Mouse (Mus musculus) neural tube, embryonic 13.5 days (tissue): ENCODE measurements around the gene Klk1b9. TPM values are rescaled to one million over a fixed set of nuclear protein-coding genes. Genes with fewer than 3 reads are reported as not detected.
"Not testable (repeated sequence)": the region's sequence is repeated elsewhere in the genome, so short reads cannot be mapped to it uniquely, and the experiment has no call there.

Experiments used
- ATAC-seq: fragments of 200-750 bp; cut with Nextera tagmentation; 2 replicates; pipeline ENCODE4 v1.8.0; 2017; ENCODE audit warnings: low read depth, mild to moderate bottlenecking, moderate TSS enrichment, moderate library complexity
- H3K27ac ChIP-seq: fragments of 300-500 bp; sonication (generic); replicated peaks from 2 replicates; pipeline ENCODE4 v1.5.1; 2015; ENCODE audit warnings: moderate library complexity, mild to moderate bottlenecking, inconsistent platforms
- H3K27me3 ChIP-seq: fragments of 300-500 bp; sonication (generic); 2 replicates; pipeline ENCODE4 v1.6.1; 2015; ENCODE audit warnings: mild to moderate bottlenecking, inconsistent platforms
- H3K36me3 ChIP-seq: fragments of 300-500 bp; sonication (generic); 2 replicates; pipeline ENCODE4 v1.6.1; 2015; ENCODE audit warnings: mild to moderate bottlenecking, inconsistent platforms
- H3K4me1 ChIP-seq: fragments of 300-500 bp; sonication (generic); replicated peaks from 2 replicates; pipeline ENCODE4 v1.6.1; 2015; ENCODE audit warnings: inconsistent platforms
- H3K4me2 ChIP-seq: fragments of 300-500 bp; sonication (generic); 2 replicates; pipeline ENCODE4 v1.6.1; 2015; ENCODE audit warnings: inconsistent platforms, mild to moderate bottlenecking, moderate library complexity
- H3K4me3 ChIP-seq: fragments of 300-500 bp; sonication (generic); 2 replicates; pipeline ENCODE4 v1.5.1; 2015; ENCODE audit warnings: mild to moderate bottlenecking, inconsistent platforms
- H3K9ac ChIP-seq: fragments of 300-500 bp; sonication (generic); 2 replicates; pipeline ENCODE4 v1.6.1; 2015; ENCODE audit warnings: moderate library complexity, mild to moderate bottlenecking, inconsistent platforms
- H3K9me3 ChIP-seq: fragments of 300-500 bp; sonication (generic); 2 replicates; pipeline ENCODE4 v1.6.1; 2016; ENCODE audit warnings: inconsistent platforms
- WGBS: fragments of 180-500 bp; shearing (Covaris S2); methylation state at CpG from one replicate; pipeline ENCODE4 v1.1.7; 2015; 5-methylcytosine and 5-hydroxymethylcytosine counted together
- polyA plus RNA-seq: library from polyadenylated mRNA; unstranded; fragments of >200 nt; fragmentation: Nextera tagmentation; extraction: Ambion mirVana; gene quantifications from 2 replicates; pipeline ENCODE4 v1.2.1, GENCODE M21; 2015

The Klk1b9 gene
- not detected in 2 replicates for polyA plus RNA-seq

DNA sequence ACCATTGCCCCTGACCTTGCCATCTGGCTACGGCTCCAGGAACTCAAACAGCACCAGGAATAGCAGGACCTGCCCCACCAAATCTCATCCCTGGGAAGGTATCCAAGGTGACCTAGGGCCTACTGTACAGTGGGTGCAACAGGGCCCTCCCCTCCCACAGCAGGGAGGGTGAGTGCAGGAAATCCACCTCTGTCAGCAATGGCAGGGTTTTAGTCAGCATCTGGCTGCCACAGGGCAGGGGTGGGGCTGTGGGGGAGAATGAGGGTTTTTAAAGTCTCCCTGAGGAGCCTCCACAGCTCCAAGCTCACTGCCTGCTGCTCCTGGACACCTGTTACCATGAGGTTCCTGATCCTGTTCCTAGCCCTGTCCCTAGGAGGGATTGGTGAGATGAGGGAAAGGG is at the start of gene Klk1b9:
TSS of gene Klk1b9 (plus strand) at position 301 of the 400 bp plus-strand sequence.
- not testable (repeated sequence) for H3K4me2 ChIP-seq, H3K4me1 ChIP-seq, H3K27me3 ChIP-seq, H3K36me3 ChIP-seq, ATAC-seq, H3K9me3 ChIP-seq, H3K9ac ChIP-seq, H3K27ac ChIP-seq, H3K4me3 ChIP-seq
- 69% methylated on average over 1 of the region's 1 CpGs for WGBS

DNA sequence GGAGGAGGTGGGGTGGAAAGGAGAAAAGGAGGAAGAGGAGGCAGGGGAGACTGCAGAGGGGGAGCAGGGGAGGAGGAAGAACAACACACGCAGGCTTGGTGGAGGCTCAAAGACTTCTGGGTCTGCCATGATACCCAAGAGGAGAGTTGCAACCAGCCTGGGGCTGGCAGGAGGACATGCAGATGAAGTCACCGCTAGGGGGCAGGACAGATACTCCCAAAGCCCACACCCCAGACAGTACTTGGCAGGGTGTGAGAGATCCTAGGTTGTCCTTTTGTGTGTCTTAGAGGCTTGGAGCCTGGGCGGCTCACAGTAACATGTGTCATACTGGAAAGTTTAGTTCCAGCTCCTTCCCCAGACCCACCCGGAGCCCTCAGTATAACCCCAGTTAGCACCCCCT is 47.3 kb upstream of the Klk1b9 start:
- Histone ChIP-seq H3K4me1 (no peaks in the 10 kb centered on the region), H3K4me3 (no peak overlapping the region), H3K9me3 (no peaks in the 10 kb centered on the region), H3K27me3 (no peaks in the 10 kb centered on the region), H3K36me3 (no peaks in the 10 kb centered on the region), H3K9ac (no peak overlapping the region), H3K4me2 (no peak overlapping the region), H3K27ac (no peak overlapping the region)
- WGBS: 50% methylated on average over 4 of the region's 4 CpGs
- ATAC-seq: no peak

DNA sequence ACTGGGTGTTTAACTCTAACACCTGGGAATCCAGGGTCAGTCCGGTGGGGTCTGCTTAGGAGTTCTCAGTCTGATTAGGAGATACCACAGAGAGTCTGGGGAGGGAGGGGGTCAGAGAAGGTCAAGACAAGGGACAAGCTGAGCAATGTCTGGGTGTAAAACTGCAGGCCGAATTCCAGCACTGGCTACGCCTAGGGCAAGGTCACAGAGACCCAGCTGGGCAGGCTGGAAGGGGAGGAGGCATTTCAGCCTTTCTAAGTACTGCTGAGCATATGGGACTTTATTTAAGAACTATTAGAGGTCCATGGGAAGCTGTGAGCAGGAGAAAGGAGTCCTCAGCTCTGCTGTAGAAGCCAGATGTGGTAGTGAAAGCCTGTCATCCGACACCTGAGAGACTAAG is 43.5 kb upstream of the Klk1b9 start:
- H3K27me3 ChIP-seq: no peaks in the 10 kb centered on the region
- H3K4me1 ChIP-seq: no peaks in the 10 kb centered on the region
- H3K4me2 ChIP-seq: no peak overlapping the region
- H3K9me3 ChIP-seq: no peaks in the 10 kb centered on the region
- no peak overlapping the region for H3K27ac ChIP-seq
- WGBS: 76% methylated on average over 4 of the region's 4 CpGs
- H3K4me3 ChIP-seq: no peak overlapping the region
- no peak overlapping the region for H3K9ac ChIP-seq
- no peaks in the 10 kb centered on the region for H3K36me3 ChIP-seq
- ATAC-seq: no peak

DNA sequence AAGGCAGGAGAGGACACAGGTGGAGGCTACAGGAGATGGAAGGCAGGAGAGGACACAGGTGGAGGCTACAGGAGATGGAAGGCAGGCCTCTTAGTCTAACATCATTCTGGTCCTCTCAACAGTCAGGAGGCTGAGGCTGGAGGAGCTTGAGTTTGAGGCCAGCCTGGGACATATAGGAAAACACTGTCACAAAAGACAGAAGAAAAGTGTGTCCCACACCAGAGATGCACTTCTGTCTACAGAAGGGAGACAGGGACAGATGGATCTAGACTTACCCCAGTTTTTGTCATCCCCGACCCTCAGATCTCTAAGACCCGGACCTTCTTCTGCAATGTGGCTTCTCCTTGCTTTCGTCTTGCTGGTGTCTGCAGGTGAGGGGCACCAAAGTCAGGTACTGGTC is 42.4 kb upstream of the Klk1b9 start, which contains the start of gene Klk15:
TSS of gene Klk15 (plus strand) at position 301 of the 400 bp plus-strand sequence.
- 91% methylated on average over 3 of the region's 3 CpGs for WGBS
- no peaks in the 10 kb centered on the region for H3K4me1 ChIP-seq

DNA sequence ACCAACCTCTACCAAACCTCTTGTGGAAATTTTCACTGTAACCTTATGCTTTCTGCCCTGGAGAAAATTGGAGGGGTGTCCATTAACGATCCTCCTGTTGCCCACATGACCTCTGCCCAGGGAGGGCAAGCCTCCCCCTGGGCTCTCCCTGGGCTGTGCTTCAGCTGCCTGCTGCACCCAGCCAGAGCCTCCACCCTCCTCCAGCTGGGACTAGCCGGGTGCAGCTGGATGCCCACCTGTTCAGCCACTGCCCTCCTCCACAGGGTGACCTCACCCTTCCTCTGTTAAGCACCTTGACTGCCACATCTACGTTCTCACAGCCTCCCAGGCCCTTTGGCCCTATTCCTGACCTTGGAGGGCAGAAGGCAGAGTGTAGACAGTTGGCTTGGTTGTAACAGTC is 41.1 kb upstream of the Klk1b9 start:
- 66% methylated on average over 3 of the region's 3 CpGs for WGBS
- no peak overlapping the region for H3K4me3 ChIP-seq
- H3K4me2 ChIP-seq: no peak overlapping the region
- no peaks in the 10 kb centered on the region for H3K9me3 ChIP-seq
- no peak overlapping the region for H3K9ac ChIP-seq
- no peak for ATAC-seq
- no peaks in the 10 kb centered on the region for H3K4me1 ChIP-seq
- H3K27ac ChIP-seq: no peak overlapping the region
- H3K27me3 ChIP-seq: no peaks in the 10 kb centered on the region
- no peaks in the 10 kb centered on the region for H3K36me3 ChIP-seq

More for the DNA sequence above, 42.4 kb upstream of the Klk1b9 start, which contains the start of gene Klk15:
- Histone ChIP-seq H3K36me3 (no peaks in the 10 kb centered on the region), H3K27me3 (no peaks in the 10 kb centered on the region), H3K9me3 (no peaks in the 10 kb centered on the region), H3K27ac (no peak within 1 kb of the TSS), H3K4me3 (no peak within 1 kb of the TSS), H3K4me2 (no peak within 1 kb of the TSS), H3K9ac (no peak within 1 kb of the TSS)
- no peak for ATAC-seq

DNA sequence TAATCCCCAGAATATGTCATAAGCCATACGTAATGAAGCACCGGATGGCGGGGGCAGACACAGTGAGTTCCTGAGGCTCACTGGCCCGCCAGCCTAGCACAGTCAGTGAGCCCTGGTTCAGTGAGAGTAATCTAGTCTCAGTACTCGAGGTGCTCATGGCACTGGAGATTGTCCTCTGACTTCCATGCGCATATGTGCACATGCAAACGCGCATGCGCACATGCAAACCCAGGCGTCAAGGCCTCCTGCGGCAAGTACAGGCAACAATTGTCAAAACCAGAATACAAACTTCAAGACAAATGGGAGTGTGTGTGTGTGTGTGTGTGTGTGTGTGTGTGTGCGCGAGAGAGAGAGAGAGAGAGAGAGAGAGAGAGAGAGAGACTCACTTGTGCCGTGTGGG is 39.3 kb upstream of the Klk1b9 start:
- Histone ChIP-seq H3K9me3 (no peaks in the 10 kb centered on the region), H3K27ac (no peak overlapping the region), H3K9ac (no peak overlapping the region), H3K27me3 (no peaks in the 10 kb centered on the region), H3K4me3 (no peak overlapping the region), H3K4me2 (no peak overlapping the region), H3K4me1 (no peaks in the 10 kb centered on the region), H3K36me3 (no peaks in the 10 kb centered on the region)
- 88% methylated on average over 14 of the region's 14 CpGs for WGBS
- no peak for ATAC-seq

DNA sequence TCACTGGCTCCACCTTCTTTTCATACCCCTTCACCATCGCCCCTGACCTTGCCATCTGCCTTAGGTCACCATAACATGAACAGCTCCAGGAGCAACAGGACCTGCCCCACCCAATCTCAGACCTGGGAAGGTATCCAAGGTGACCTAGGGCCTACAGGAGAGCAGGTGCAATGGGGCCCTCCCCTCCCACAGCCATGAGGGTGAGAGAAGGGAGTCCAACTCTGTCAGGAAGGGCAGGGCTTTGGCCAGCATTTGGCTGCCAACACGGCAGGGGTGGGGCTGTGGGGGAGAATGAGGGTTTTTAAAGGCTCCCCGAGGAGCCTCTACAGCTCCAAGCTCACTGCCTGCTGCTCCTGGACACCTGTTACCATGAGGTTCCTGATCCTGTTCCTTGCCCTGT is 33.6 kb upstream of the Klk1b9 start:
- H3K4me2 ChIP-seq, ATAC-seq, H3K9me3 ChIP-seq, H3K4me3 ChIP-seq, H3K9ac ChIP-seq, H3K4me1 ChIP-seq, H3K36me3 ChIP-seq, H3K27ac ChIP-seq, H3K27me3 ChIP-seq: not testable (repeated sequence)
- WGBS: 72% methylated on average over 3 of the region's 3 CpGs

DNA sequence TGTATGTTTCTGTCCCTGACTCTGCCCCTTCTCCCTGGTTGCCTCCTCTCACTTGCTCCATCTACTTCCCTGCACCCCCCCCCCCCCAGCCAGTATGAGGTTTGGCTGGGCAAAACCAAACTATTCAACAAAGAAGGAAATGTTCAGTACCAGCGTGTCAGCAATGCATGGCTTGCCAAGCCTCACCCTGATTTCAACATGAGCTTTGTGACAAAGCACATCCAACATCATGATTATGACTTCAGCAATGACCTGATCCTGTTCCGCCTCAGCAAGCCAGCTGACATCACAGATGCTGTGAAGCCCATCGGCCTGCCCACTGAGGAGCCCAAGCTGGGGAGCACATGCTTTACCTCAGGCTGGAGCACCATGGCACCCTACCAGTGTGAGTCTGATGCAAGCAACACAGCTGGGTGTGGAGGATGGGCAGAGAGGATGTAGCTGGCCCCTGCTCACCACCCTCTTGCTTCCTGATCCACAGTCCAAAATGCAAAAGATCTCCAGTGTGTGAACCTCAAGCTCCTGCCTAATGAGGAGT is 31.1 kb upstream of the Klk1b9 start:
- no peaks in the 10 kb centered on the region for H3K27me3 ChIP-seq
- WGBS: 78% methylated on average over 3 of the region's 3 CpGs
- H3K36me3 ChIP-seq: no peaks in the 10 kb centered on the region
- no peak overlapping the region for H3K4me2 ChIP-seq
- H3K27ac ChIP-seq: no peak overlapping the region
- H3K4me3 ChIP-seq: no peak overlapping the region
- no peaks in the 10 kb centered on the region for H3K9me3 ChIP-seq
- no peak overlapping the region for H3K9ac ChIP-seq
- no peaks in the 10 kb centered on the region for H3K4me1 ChIP-seq
- ATAC-seq: no peak

DNA sequence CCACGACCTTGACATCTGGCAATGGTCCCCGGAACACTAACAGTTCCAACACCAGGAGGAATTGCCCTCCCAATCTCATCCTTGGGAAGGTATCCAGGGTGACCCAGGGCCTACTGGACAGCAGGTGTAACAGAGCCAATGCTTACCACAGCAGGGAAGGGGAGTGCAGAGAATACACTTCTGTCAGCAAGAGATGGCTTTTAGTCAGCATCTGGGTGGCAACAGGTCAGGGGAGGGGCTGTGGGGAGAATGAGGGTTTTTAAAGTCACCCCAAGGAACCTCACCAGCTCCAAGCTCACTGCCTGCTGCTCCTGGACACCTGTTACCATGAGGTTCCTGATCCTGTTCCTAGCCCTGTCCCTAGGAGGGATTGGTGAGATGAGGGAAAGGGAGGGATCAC is 25.5 kb upstream of the Klk1b9 start, which contains the start of gene Klk1b8:
TSS of gene Klk1b8 (plus strand) at position 301 of the 400 bp plus-strand sequence.
- H3K4me1 ChIP-seq: no peaks in the 10 kb centered on the region
- H3K4me2 ChIP-seq: no peak within 1 kb of the TSS
- ATAC-seq: no peak
- 82% methylated on average over 2 of the region's 2 CpGs for WGBS
- no peaks in the 10 kb centered on the region for H3K9me3 ChIP-seq
- H3K27ac ChIP-seq: no peak within 1 kb of the TSS
- no peaks in the 10 kb centered on the region for H3K27me3 ChIP-seq
- no peak within 1 kb of the TSS for H3K9ac ChIP-seq
- H3K36me3 ChIP-seq: no peaks in the 10 kb centered on the region
- no peak within 1 kb of the TSS for H3K4me3 ChIP-seq

DNA sequence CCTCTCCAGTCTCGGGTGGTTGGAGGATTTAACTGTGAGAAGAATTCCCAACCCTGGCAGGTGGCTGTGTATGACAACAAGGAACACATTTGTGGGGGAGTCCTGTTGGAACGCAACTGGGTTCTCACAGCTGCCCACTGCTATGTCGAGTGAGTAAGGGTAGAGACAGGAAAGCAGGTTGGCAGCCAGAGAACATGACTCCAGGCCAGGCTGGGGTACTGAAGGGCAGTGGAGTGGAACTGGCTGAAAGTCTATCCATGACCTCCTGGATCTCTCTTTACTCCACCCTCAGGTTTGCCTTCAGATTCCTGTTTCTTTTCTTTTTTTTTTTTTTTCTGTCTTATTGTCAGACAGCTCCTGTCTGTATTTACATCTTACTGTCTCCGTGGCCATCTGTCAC is 23.2 kb upstream of the Klk1b9 start:
- WGBS: 61% methylated on average over 4 of the region's 4 CpGs
- H3K4me2 ChIP-seq: no peak overlapping the region
- H3K36me3 ChIP-seq: no peaks in the 10 kb centered on the region
- no peaks in the 10 kb centered on the region for H3K9me3 ChIP-seq
- no peaks in the 10 kb centered on the region for H3K27me3 ChIP-seq
- H3K4me1 ChIP-seq: no peaks in the 10 kb centered on the region
- ATAC-seq: no peak
- no peak overlapping the region for H3K9ac ChIP-seq
- H3K4me3 ChIP-seq: no peak overlapping the region
- no peak overlapping the region for H3K27ac ChIP-seq

DNA sequence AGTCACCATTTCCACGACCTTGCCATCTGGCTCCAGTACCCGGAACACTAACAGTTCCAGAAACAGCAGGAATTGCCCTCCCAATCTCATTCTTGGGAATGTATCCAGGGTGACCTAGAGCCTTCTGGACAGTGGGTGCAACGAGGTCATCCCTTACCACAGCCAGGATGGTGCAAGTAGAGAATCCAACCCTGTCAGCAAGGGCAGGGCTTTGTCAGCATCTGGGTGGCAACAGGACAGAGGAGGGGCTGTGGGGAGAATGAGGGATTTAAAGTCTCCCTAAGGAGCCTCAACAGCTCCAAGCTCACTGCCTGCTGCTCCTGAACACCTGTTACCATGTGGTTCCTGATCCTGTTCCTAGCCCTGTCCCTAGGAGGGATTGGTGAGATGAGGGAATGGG is 9.4 kb upstream of the Klk1b9 start, which contains the start of gene Klk1b1:
TSS of gene Klk1b1 (plus strand) at position 301 of the 400 bp plus-strand sequence.
- 69% methylated on average over 3 of the region's 3 CpGs for WGBS
- no peak within 1 kb of the TSS for H3K4me3 ChIP-seq

DNA sequence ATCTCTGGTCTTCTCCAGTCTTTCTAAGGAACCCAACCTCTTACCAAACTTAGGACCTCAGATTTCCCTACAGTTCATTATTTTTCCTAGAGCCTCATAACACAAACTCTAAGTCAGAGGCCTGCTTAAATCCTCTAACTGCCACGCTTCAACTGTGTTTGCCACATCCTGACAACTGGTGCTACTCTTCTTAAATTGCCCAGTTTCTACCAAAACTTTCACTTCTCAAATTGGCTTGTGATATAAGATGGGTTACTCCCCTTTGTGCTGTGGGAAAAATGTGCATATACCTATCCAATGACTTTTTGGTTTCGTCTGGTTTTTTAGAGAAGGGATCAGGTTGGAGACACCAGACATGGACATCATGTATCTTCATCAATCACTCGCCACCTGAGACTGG is 8.8 kb upstream of the Klk1b9 start:
- ATAC-seq: no peak
- Histone ChIP-seq H3K27me3 (no peaks in the 10 kb centered on the region), H3K9me3 (no peaks in the 10 kb centered on the region), H3K4me2 (no peak overlapping the region), H3K36me3 (no peaks in the 10 kb centered on the region), H3K4me1 (no peaks in the 10 kb centered on the region), H3K27ac (no peak overlapping the region), H3K4me3 (no peak overlapping the region), H3K9ac (no peak overlapping the region)
- WGBS: 87% methylated on average over 3 of the region's 3 CpGs

More for the DNA sequence above, 9.4 kb upstream of the Klk1b9 start, which contains the start of gene Klk1b1:
- H3K4me1 ChIP-seq: no peaks in the 10 kb centered on the region
- H3K9me3 ChIP-seq: no peaks in the 10 kb centered on the region
- no peaks in the 10 kb centered on the region for H3K36me3 ChIP-seq
- no peak within 1 kb of the TSS for H3K4me2 ChIP-seq
- H3K9ac ChIP-seq: no peak within 1 kb of the TSS
- ATAC-seq: no peak
- no peaks in the 10 kb centered on the region for H3K27me3 ChIP-seq
- no peak within 1 kb of the TSS for H3K27ac ChIP-seq

DNA sequence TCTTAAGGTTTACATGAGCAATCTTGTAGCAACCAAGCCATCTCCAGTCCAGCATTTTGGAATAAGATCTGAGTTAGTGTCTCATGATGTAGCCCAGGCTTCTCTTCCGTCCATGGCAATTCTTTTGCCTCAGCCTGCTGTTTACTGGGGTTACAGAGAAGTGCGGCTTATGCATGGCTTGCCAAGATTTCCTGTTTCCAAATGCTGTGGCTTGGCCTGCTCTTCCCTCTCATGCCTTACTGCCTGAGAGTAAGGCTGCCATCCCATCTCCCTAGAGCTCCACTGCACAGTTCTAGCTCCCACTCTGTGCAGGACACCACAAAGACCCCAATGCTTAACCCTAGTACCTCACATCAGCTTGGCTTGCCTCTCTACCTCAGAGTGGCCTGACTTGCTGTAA is 8.2 kb upstream of the Klk1b9 start:
- Histone ChIP-seq H3K4me3 (no peak overlapping the region), H3K36me3 (no peaks in the 10 kb centered on the region), H3K4me2 (no peak overlapping the region), H3K27ac (no peak overlapping the region), H3K27me3 (no peaks in the 10 kb centered on the region), H3K9ac (no peak overlapping the region), H3K9me3 (no peaks in the 10 kb centered on the region), H3K4me1 (no peaks in the 10 kb centered on the region)
- WGBS: 96% methylated on average over 2 of the region's 2 CpGs
- ATAC-seq: no peak
